Mouse (Mus musculus): ENCODE results near the gene Prm3. TPM values are rescaled to one million over a fixed set of nuclear protein-coding genes. Genes with fewer than 3 reads are reported as not detected.

Prm3 gene
- not detected in 2 replicates for polyA plus RNA-seq (2015; fragmentation: Nextera tagmentation; extraction: Ambion mirVana)

- Histone ChIP-seq H3K4me1 (peaks cover 25% of the 10 kb centered on the region), H3K27ac (no peak within 1 kb of the TSS), H3K4me2 (no peak within 1 kb of the TSS), H3K27me3 (peaks cover 11% of the 10 kb centered on the region), H3K9me3 (replicated peaks) (no peaks in the 10 kb centered on the region), H3K9ac (no peak within 1 kb of the TSS), H3K4me3 (replicated peaks) (no peak within 1 kb of the TSS), H3K36me3 (no peaks in the 10 kb centered on the region)
- ATAC-seq (replicated peaks; ENCODE audit: low FRiP score): no peak
- WGBS: 81% methylated on average over 9 of the region's 9 CpGs
These were observed at the start of gene Prm3 for GRCm38 (mm10) chr16:10790702-10791101. Prm3 (minus strand) TSS chr16:10790914.

- WGBS: 75% methylated on average over 11 of the region's 14 CpGs
- H3K9me3 ChIP-seq (replicated peaks): no peaks in the 10 kb centered on the region
- no peak overlapping the region for H3K4me3 ChIP-seq (replicated peaks)
- H3K4me1 ChIP-seq: peaks cover 64% of the 10 kb centered on the region
- 0 out of 2 replicates have a peak, but pooled peaks cover 3% of the 10 kb centered on the region for H3K36me3 ChIP-seq
- H3K4me2 ChIP-seq: no peak overlapping the region
- H3K9ac ChIP-seq: no peak overlapping the region
- no peaks in the 10 kb centered on the region for H3K27me3 ChIP-seq
- H3K27ac ChIP-seq: 0 out of 2 replicates have a peak overlapping the region, but pooled peaks have one; percentile 76
- ATAC-seq (replicated peaks; ENCODE audit: low FRiP score): no peak
These were observed 49.3 kb upstream of the Prm3 start for GRCm38 (mm10) chr16:10840018-10840417.

- 57% methylated on average over 10 of the region's 10 CpGs for WGBS
- Histone ChIP-seq H3K9ac (no peak overlapping the region), H3K9me3 (replicated peaks) (no peaks in the 10 kb centered on the region), H3K4me3 (replicated peaks) (no peak overlapping the region), H3K27ac (peak overlapping the region; percentile 76), H3K36me3 (0 out of 2 replicates have a peak, but pooled peaks cover 3% of the 10 kb centered on the region), H3K27me3 (no peaks in the 10 kb centered on the region), H3K4me1 (peaks cover 62% of the 10 kb centered on the region), H3K4me2 (peak overlapping the region; percentile 15)
- ATAC-seq (replicated peaks; ENCODE audit: low FRiP score): peak; percentile 9; the same call in 1 of the 2 replicates
These were observed 48.0 kb upstream of the Prm3 start for GRCm38 (mm10) chr16:10838487-10839245.

- no peak overlapping the region for H3K9ac ChIP-seq
- H3K27ac ChIP-seq: peak overlapping the region; percentile 76
- H3K4me1 ChIP-seq: peaks cover 56% of the 10 kb centered on the region
- H3K9me3 ChIP-seq (replicated peaks): no peaks in the 10 kb centered on the region
- H3K27me3 ChIP-seq: no peaks in the 10 kb centered on the region
- H3K36me3 ChIP-seq: 0 out of 2 replicates have a peak, but pooled peaks cover 3% of the 10 kb centered on the region
- no peak for ATAC-seq (replicated peaks; ENCODE audit: low FRiP score)
- WGBS: 76% methylated on average over 1 of the region's 1 CpGs
- peak overlapping the region; percentile 15; the same call in 1 of the 2 replicates for H3K4me2 ChIP-seq
- H3K4me3 ChIP-seq (replicated peaks): no peak overlapping the region
These were observed 47.2 kb upstream of the Prm3 start for GRCm38 (mm10) chr16:10837903-10838302.

- Histone ChIP-seq H3K27me3 (no peaks in the 10 kb centered on the region), H3K9me3 (replicated peaks) (no peaks in the 10 kb centered on the region), H3K9ac (no peak overlapping the region), H3K4me2 (no peak overlapping the region), H3K27ac (no peak overlapping the region), H3K4me1 (peaks cover 54% of the 10 kb centered on the region), H3K36me3 (0 out of 2 replicates have a peak, but pooled peaks cover 3% of the 10 kb centered on the region), H3K4me3 (replicated peaks) (no peak overlapping the region)
- no peak for ATAC-seq (replicated peaks; ENCODE audit: low FRiP score)
- 59% methylated on average over 3 of the region's 3 CpGs for WGBS
These were observed 46.5 kb upstream of the Prm3 start for GRCm38 (mm10) chr16:10837250-10837649.

- 0 out of 2 replicates have a peak overlapping the region, but pooled peaks have one; percentile 94 for H3K4me2 ChIP-seq
- H3K9me3 ChIP-seq (replicated peaks): no peaks in the 10 kb centered on the region
- H3K36me3 ChIP-seq: 0 out of 2 replicates have a peak, but pooled peaks cover 3% of the 10 kb centered on the region
- no peak for ATAC-seq (replicated peaks; ENCODE audit: low FRiP score)
- H3K27me3 ChIP-seq: no peaks in the 10 kb centered on the region
- 90% methylated on average over 3 of the region's 3 CpGs for WGBS
- no peak overlapping the region for H3K4me3 ChIP-seq (replicated peaks)
- H3K4me1 ChIP-seq: peaks cover 52% of the 10 kb centered on the region
- no peak overlapping the region for H3K9ac ChIP-seq
- H3K27ac ChIP-seq: no peak overlapping the region
These were observed 45.7 kb upstream of the Prm3 start for GRCm38 (mm10) chr16:10836388-10836787.

GRCm38 (mm10) chr16:10834911-10835587 lies 44.3 kb upstream of the Prm3 start, which contains the start of gene Rmi2:
Rmi2 (plus strand) TSS chr16:10835059.
- Histone ChIP-seq H3K4me1 (peaks cover 52% of the 10 kb centered on the region), H3K27ac (peak within 1 kb of the TSS; percentile 92)

GRCm38 (mm10) chr16:10834542-10834910 lies 43.8 kb upstream of the Prm3 start:
- no peaks in the 10 kb centered on the region for H3K27me3 ChIP-seq
- H3K4me2 ChIP-seq: peak overlapping the region; percentile 94
- peak overlapping the region; percentile 79 for H3K4me3 ChIP-seq (replicated peaks)
- WGBS: 7% methylated on average over 12 of the region's 12 CpGs
- ATAC-seq (replicated peaks; ENCODE audit: low FRiP score): no peak
- H3K36me3 ChIP-seq: no peaks in the 10 kb centered on the region
- H3K9ac ChIP-seq: peak overlapping the region; percentile 81
- H3K27ac ChIP-seq: peak overlapping the region; percentile 92; the same call in 1 of the 2 replicates
- H3K4me1 ChIP-seq: peaks cover 48% of the 10 kb centered on the region
- no peaks in the 10 kb centered on the region for H3K9me3 ChIP-seq (replicated peaks)

More at GRCm38 (mm10) chr16:10834911-10835587, 44.3 kb upstream of the Prm3 start, which contains the start of gene Rmi2:
- Histone ChIP-seq H3K9ac (peak within 1 kb of the TSS; percentile 81), H3K4me3 (replicated peaks) (peak within 1 kb of the TSS; percentile 79), H3K27me3 (no peaks in the 10 kb centered on the region), H3K4me2 (peak within 1 kb of the TSS; percentile 94), H3K9me3 (replicated peaks) (no peaks in the 10 kb centered on the region), H3K36me3 (no peaks in the 10 kb centered on the region)
- ATAC-seq (replicated peaks; ENCODE audit: low FRiP score): peak; percentile 97
- under 1% methylated on average over 66 of the region's 69 CpGs for WGBS

GRCm38 (mm10) chr16:10828461-10828805 lies 37.7 kb upstream of the Prm3 start:
- no peak for ATAC-seq (replicated peaks; ENCODE audit: low FRiP score)
- Histone ChIP-seq H3K9me3 (replicated peaks) (no peaks in the 10 kb centered on the region), H3K4me3 (replicated peaks) (no peak overlapping the region), H3K4me1 (0 out of 2 replicates have a peak, but pooled peaks cover 6% of the 10 kb centered on the region), H3K4me2 (no peak overlapping the region), H3K27ac (no peak overlapping the region), H3K9ac (no peak overlapping the region), H3K27me3 (no peaks in the 10 kb centered on the region), H3K36me3 (no peaks in the 10 kb centered on the region)
- 61% methylated on average over 4 of the region's 4 CpGs for WGBS

GRCm38 (mm10) chr16:10827766-10828460 lies 37.2 kb upstream of the Prm3 start:
- 78% methylated on average over 7 of the region's 7 CpGs for WGBS
- Histone ChIP-seq H3K9me3 (replicated peaks) (no peaks in the 10 kb centered on the region), H3K4me3 (replicated peaks) (no peak overlapping the region), H3K4me1 (0 out of 2 replicates have a peak, but pooled peaks cover 6% of the 10 kb centered on the region), H3K27me3 (no peaks in the 10 kb centered on the region), H3K27ac (no peak overlapping the region), H3K4me2 (no peak overlapping the region), H3K36me3 (no peaks in the 10 kb centered on the region), H3K9ac (no peak overlapping the region)
- ATAC-seq (replicated peaks; ENCODE audit: low FRiP score): no peak

- Histone ChIP-seq H3K4me2 (no peak overlapping the region), H3K9ac (no peak overlapping the region), H3K27me3 (no peaks in the 10 kb centered on the region), H3K4me1 (0 out of 2 replicates have a peak, but pooled peaks cover 6% of the 10 kb centered on the region), H3K36me3 (no peaks in the 10 kb centered on the region), H3K4me3 (replicated peaks) (no peak overlapping the region), H3K9me3 (replicated peaks) (no peaks in the 10 kb centered on the region), H3K27ac (no peak overlapping the region)
- no peak for ATAC-seq (replicated peaks; ENCODE audit: low FRiP score)
- WGBS: 88% methylated on average over 9 of the region's 9 CpGs
These were observed 36.6 kb upstream of the Prm3 start for GRCm38 (mm10) chr16:10827269-10827668.

All from kidney, embryonic 15.5 days (tissue).